ENCODE assay signal across 8 mouse cellular contexts in the genomic region with DNA sequence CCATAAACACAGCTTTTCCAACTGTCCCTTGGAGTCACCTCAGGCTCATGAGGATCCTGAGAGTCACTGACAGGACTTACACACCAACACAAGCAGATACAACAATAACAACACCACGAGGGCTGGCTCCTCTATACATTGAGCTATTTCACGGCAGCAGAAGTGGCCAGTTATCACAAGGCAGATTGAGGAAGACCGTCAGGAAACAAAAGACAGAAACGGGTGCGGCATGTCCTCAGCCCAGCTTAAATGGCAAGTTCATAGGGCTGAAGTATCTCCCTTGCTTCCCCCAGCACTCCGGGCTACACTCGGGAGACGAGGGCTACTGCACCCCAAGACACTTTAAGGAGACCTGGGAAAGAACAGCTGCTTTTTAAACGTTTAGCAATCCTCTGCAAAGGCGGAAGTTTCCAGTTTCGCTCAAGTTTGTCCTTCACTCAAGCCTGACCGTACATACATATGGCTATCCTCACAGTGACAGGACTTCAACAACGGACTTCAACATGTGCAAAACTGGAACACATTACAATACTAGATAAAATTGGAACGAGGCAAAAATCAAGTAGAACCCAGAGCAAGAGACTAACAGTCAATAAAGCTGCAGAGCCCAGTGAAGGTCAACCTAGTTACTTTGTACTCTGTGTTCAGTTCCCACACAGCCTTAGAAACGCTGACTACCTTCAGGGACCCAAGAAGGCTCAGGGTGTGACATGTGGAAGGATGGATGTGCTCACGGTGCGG. TPM values are rescaled to one million over a fixed set of nuclear protein-coding genes. Genes with fewer than 3 reads are reported as not detected.
DNase-seq lines count a peak whose midpoint lies in the region; ATAC-seq lines count a peak whose summit lies in the region.

No protein-coding gene starts in this region.

- no peaks in the 10 kb centered on the region for H3K27me3 ChIP-seq in lung, embryonic 16.5 days (ENCODE audit: control insufficient read depth, insufficient read depth, low read depth, low read length)
- no peaks in the 10 kb centered on the region for H3K27me3 ChIP-seq in heart, embryonic 10.5 days (ENCODE audit: insufficient read depth, poor library complexity, severe bottlenecking)
- peaks cover 8% of the 10 kb centered on the region; the same call in 1 of the 2 replicates for H3K27me3 ChIP-seq in liver, embryonic 12.5 days (replicated peaks)
- no peaks in the 10 kb centered on the region for H3K27me3 ChIP-seq in stomach, embryonic 14.5 days (ENCODE audit: control insufficient read depth, insufficient read depth, low read length)

- ATAC-seq in lung, embryonic 16.5 days (ENCODE audit: low read depth), result no peak
- no peak for ATAC-seq in liver, embryonic 12.5 days
- no peak for ATAC-seq in stomach, embryonic 14.5 days (ENCODE audit: insufficient number of reproducible peaks, insufficient read depth, low FRiP score, low read depth)

- H3K4me3 ChIP-seq in lung, embryonic 16.5 days (ENCODE audit: low read length), result peak overlapping the region; percentile 94
- peak overlapping the region; percentile 96 for H3K4me3 ChIP-seq in heart, embryonic 10.5 days
- no peak overlapping the region; the same call in 1 of the 2 replicates for H3K4me3 ChIP-seq in liver, embryonic 12.5 days
- H3K4me3 ChIP-seq in stomach, embryonic 14.5 days (ENCODE audit: low read depth, low read length), result peak overlapping the region; percentile 90

- H3K4me1 ChIP-seq in lung, embryonic 16.5 days (replicated peaks; ENCODE audit: control insufficient read depth, insufficient read depth, low read length), result peaks cover 27% of the 10 kb centered on the region
- peaks cover 61% of the 10 kb centered on the region for H3K4me1 ChIP-seq in heart, embryonic 10.5 days
- H3K4me1 ChIP-seq in liver, embryonic 12.5 days, result peaks cover 53% of the 10 kb centered on the region
- peaks cover 26% of the 10 kb centered on the region for H3K4me1 ChIP-seq in stomach, embryonic 14.5 days (ENCODE audit: control insufficient read depth, insufficient read depth, low read length)

- H3K27ac ChIP-seq in lung, embryonic 16.5 days (ENCODE audit: low read length), result peak overlapping the region; percentile 81
- H3K27ac ChIP-seq in heart, embryonic 10.5 days, result peak overlapping the region; percentile 98
- H3K27ac ChIP-seq in liver, embryonic 12.5 days, result 0 out of 2 replicates have a peak overlapping the region, but pooled peaks have one; percentile 1
- peak overlapping the region; percentile 39; the same call in 1 of the 2 replicates for H3K27ac ChIP-seq in stomach, embryonic 14.5 days (ENCODE audit: low read length)

- no peak for DNase-seq in lung, postnatal 14 days
- DNase-seq in heart, embryonic 10.5 days (ENCODE audit: low spot score), result no peak
- no peak for DNase-seq in gastrocnemius, postnatal 4 days (ENCODE audit: low spot score in 2 of 2)
- DNase-seq in yolk sac, embryonic 10.5 days (ENCODE audit: low spot score), result no peak
- no peak for DNase-seq in cerebellum, postnatal 4 days (ENCODE audit: low spot score in 2 of 2)

- no peaks in the 10 kb centered on the region for H3K9me3 ChIP-seq in lung, embryonic 16.5 days (ENCODE audit: control insufficient read depth, low read length)
- H3K9me3 ChIP-seq in heart, embryonic 10.5 days, result no peaks in the 10 kb centered on the region
- H3K9me3 ChIP-seq in liver, embryonic 12.5 days (replicated peaks), result no peaks in the 10 kb centered on the region
- no peaks in the 10 kb centered on the region for H3K9me3 ChIP-seq in stomach, embryonic 14.5 days (ENCODE audit: control insufficient read depth, low read depth, low read length)

- H3K9ac ChIP-seq in lung, embryonic 16.5 days (ENCODE audit: low read length), result peak overlapping the region; percentile 61
- no peak overlapping the region; the same call in 1 of the 2 replicates for H3K9ac ChIP-seq in liver, embryonic 12.5 days
- no peak overlapping the region for H3K9ac ChIP-seq in stomach, embryonic 14.5 days (replicated peaks; ENCODE audit: low read depth, low read length)

- peaks cover 32% of the 10 kb centered on the region for H3K36me3 ChIP-seq in lung, embryonic 16.5 days (ENCODE audit: control insufficient read depth, insufficient read depth, low read length)
- peaks cover 32% of the 10 kb centered on the region for H3K36me3 ChIP-seq in heart, embryonic 10.5 days
- peaks cover 32% of the 10 kb centered on the region for H3K36me3 ChIP-seq in liver, embryonic 12.5 days
- H3K36me3 ChIP-seq in stomach, embryonic 14.5 days (ENCODE audit: control insufficient read depth, insufficient read depth, low read length), result peaks cover 25% of the 10 kb centered on the region

- H3K4me2 ChIP-seq in lung, embryonic 16.5 days (ENCODE audit: low read depth, low read length), result peak overlapping the region; percentile 69
- H3K4me2 ChIP-seq in liver, embryonic 12.5 days, result peak overlapping the region; percentile 99
- peak overlapping the region; percentile 81 for H3K4me2 ChIP-seq in stomach, embryonic 14.5 days (replicated peaks; ENCODE audit: low read depth, low read length)

- 15% methylated on average over 17 of the region's 17 CpGs for WGBS in lung, embryonic 16.5 days
- WGBS in heart, embryonic 10.5 days, result 39% methylated on average over 17 of the region's 17 CpGs
- WGBS in liver, embryonic 12.5 days (ENCODE audit: insufficient replicate concordance), result 33% methylated on average over 17 of the region's 17 CpGs
- 32% methylated on average over 17 of the region's 17 CpGs for WGBS in stomach, embryonic 14.5 days

RNA-seq across cellular contexts. Expression of a gene that starts 2.0 kb away (rescaled TPM):
- polyA plus RNA-seq in lung, embryonic 16.5 days (2015; fragmentation: Nextera tagmentation; extraction: Ambion mirVana), result 32.7 and 33.0 TPM in 2 replicates
- polyA plus RNA-seq in heart, embryonic 10.5 days (2016; fragmentation: Nextera tagmentation; extraction: Ambion mirVana), result 20.9 and 22.0 TPM in 2 replicates
- 5.9 and 7.0 TPM in 2 replicates for polyA plus RNA-seq in liver, embryonic 12.5 days (2016; fragmentation: Nextera tagmentation; extraction: Ambion mirVana)
- polyA plus RNA-seq in stomach, embryonic 14.5 days (2014; fragmentation: Nextera tagmentation; extraction: Ambion mirVana), result 19.7 and 20.8 TPM in 2 replicates
- total RNA-seq in gastrocnemius, postnatal 4 days (2021), result 10 to 100 TPM; 80.3 to 83.2 TPM

Comparison
In these comparisons a context has a peak if more than half of its experiments do, and no peak if none do; other contexts are left out.
1. H3K27ac ChIP-seq: peak in every context shown above with its lines; median percentile 98 in heart, embryonic 10.5 days; 81 in lung, embryonic 16.5 days; 39 in stomach, embryonic 14.5 days; 1 in liver, embryonic 12.5 days.